Mouse (Mus musculus): ENCODE measurements around the gene Msl2.

DNA sequence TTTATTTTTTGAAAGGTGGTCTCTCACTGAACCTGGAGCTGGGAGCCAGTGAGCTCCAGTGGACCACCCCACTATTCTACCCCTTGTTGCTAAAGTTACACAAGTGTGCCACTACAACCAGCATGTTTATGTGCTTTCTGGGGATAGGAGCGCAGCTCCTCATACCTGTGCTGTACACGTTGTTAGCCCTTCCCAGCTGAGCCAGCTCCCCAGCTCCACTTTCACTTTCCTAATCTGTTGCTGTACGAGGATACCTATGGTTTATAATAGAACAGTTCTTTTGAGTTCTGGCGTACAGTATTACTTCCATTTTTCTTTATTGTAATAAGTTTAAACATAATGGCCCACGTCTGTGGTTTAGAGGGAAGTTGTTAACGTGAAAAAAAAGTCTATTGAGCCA is 25.5 kb downstream of the Msl2 start:
- TF ChIP-seq CTCF (IDR thresholded peaks at IDR 0.05; ENCODE audit: low read depth) (no peak), EP300 (IDR thresholded peaks at IDR 0.05; ENCODE audit: low read depth) (no peak)
